Mouse (Mus musculus) ES-E14 (cell line): Measurements from ENCODE around the gene Rabep1. TPM values are rescaled to one million over a fixed set of nuclear protein-coding genes. Genes with fewer than 3 reads are reported as not detected.

ENCODE experiments used
- DNase-seq: peaks from one replicate; pipeline ENCODE4 v3.0.0-alpha.2; 2013; ENCODE audit warnings: low read depth, low spot score
- H3K27ac ChIP-seq: 2 replicates; pipeline ENCODE4 v1.5.1; 2012; ENCODE audit warnings: low read depth, mild to moderate bottlenecking, low read length, moderate library complexity, mixed read lengths; ENCODE audit not compliant: poor library complexity, insufficient read depth, severe bottlenecking
- H3K36me3 ChIP-seq: 2 replicates; pipeline ENCODE4 v1.6.1; 2012; ENCODE audit warnings: mild to moderate bottlenecking, low read length, moderate library complexity, mixed read lengths; ENCODE audit not compliant: control insufficient read depth, poor library complexity, insufficient read depth, severe bottlenecking
- H3K4me1 ChIP-seq, 2 experiments: fragments of 150-350 bp in 1 of 2; sonication (generic) in 1 of 2; 2 replicates each; pipeline ENCODE4 v1.6.1; 2012; ENCODE audit warnings: low read length in 2 of 2, mild to moderate bottlenecking in 1 of 2, mixed read lengths in 1 of 2; ENCODE audit not compliant: control insufficient read depth in 2 of 2, insufficient read depth in 2 of 2, poor library complexity in 1 of 2
- H3K4me3 ChIP-seq, 2 experiments: fragments of 150-350 bp in 1 of 2; sonication (generic) in 1 of 2; 2 replicates each; pipeline ENCODE4 v1.5.1; 2012; ENCODE audit warnings: low read length in 2 of 2, low read depth in 1 of 2, mild to moderate bottlenecking in 1 of 2, mixed read lengths in 1 of 2; ENCODE audit not compliant: insufficient read depth in 1 of 2, poor library complexity in 1 of 2, severe bottlenecking in 1 of 2
- H3K9ac ChIP-seq: 2 replicates; pipeline ENCODE4 v1.6.1; 2012; ENCODE audit warnings: low read depth, mild to moderate bottlenecking, low read length, mixed read lengths; ENCODE audit not compliant: poor library complexity, insufficient read depth, severe bottlenecking
- H3K9me3 ChIP-seq: fragments of 150-350 bp; sonication (generic); 2 replicates; pipeline ENCODE4 v1.6.1; 2012; ENCODE audit warnings: low read depth, mild to moderate bottlenecking, low read length; ENCODE audit not compliant: control insufficient read depth, insufficient read depth
- CHD2 ChIP-seq: IDR thresholded peaks from 2 replicates; pipeline ENCODE4 v1.6.1; 2014; ENCODE audit warnings: mild to moderate bottlenecking, low read depth, low read length, inconsistent platforms
- HCFC1 ChIP-seq: IDR thresholded peaks from 2 replicates; pipeline ENCODE4 v1.6.1; 2012; ENCODE audit warnings: low read length, inconsistent platforms, borderline replicate concordance; ENCODE audit not compliant: insufficient read depth
- MAFK ChIP-seq: IDR thresholded peaks from 2 replicates; pipeline ENCODE4 v1.6.1; 2014; ENCODE audit warnings: mild to moderate bottlenecking, low read depth, low read length, inconsistent platforms; ENCODE audit not compliant: insufficient read depth
- ZC3H11A ChIP-seq: IDR thresholded peaks from 2 replicates; pipeline ENCODE4 v1.6.1; 2012; ENCODE audit warnings: low read depth, mild to moderate bottlenecking, inconsistent platforms, low read length, borderline replicate concordance
- ZNF384 ChIP-seq: IDR thresholded peaks from 2 replicates; pipeline ENCODE4 v1.6.1; 2012; ENCODE audit warnings: low read depth, low read length, inconsistent platforms
- in situ Hi-C, 2 experiments: fragments of 600-800 bp; cut with MboI; formaldehyde crosslinking; loops; one replicate each; pipeline ENCODE4 v1.15.1; 2025; ENCODE audit warnings: low sequenced_read_pairs in 2 of 2, inconsistent platforms in 1 of 2; ENCODE audit not compliant: unreplicated experiment in 2 of 2
- total RNA-seq: library from RNA; depleted of rRNA; stranded (reverse); fragments of 300-350 nt; gene quantifications from 2 replicates; pipeline ENCODE4 v1.2.3, GENCODE M21; 2012

Gene Rabep1
- total RNA-seq, 1 experiment, result 38.8 TPM

DNA sequence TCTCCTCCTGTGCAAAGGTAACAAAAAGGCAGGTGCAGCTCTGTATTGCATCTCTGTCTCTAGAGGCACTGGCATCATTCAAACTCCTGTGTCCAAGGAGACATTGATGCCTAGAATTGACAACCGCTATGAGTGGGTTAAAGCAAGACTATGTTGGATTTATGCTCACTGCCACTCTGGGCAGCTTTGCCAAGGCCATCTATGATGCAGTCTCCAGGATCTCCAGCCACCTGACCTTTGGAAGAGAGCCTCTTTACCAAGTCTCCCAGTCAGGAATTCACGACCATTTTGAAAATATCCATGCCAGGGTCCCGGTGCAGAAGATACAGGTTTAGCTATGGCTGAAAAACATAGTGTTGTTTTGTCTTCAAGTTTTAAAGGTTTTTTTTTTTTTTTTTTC is 24.7 kb downstream of the Rabep1 start:
- no peaks in the 10 kb centered on the region for H3K9me3 ChIP-seq
- H3K36me3 ChIP-seq, result no peaks in the 10 kb centered on the region
- no peak for DNase-seq
- no peak for TF ChIP-seq HCFC1
- no peak for TF ChIP-seq ZC3H11A
- no peak for TF ChIP-seq CHD2
- TF ChIP-seq ZNF384, result no peak
- TF ChIP-seq MAFK, result no peak
- no peak overlapping the region for H3K4me3 ChIP-seq
- H3K27ac ChIP-seq, result no peak overlapping the region
- no peak overlapping the region for H3K9ac ChIP-seq
- H3K4me1 ChIP-seq, result no peaks in the 10 kb centered on the region
- in situ Hi-C loops, result no loop called here

DNA sequence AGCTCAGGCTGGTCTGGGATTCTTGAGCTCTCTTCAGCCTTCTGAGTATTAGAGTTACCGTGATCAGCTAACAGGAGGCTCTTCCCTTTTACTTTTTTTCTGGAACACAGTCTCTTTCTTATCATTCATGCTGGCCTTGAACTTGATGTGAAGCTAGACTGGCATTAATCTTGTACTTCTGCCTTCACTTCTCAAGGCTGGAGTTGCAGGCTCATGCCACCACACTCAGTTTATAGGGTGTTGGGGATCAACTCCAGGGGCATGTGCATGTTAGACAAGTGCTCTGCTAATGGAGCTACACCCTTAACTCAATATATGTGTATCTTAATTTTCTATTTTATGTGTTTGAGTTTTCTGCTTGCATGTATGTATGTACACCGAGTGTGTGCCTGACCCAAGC is 25.2 kb downstream of the Rabep1 start:
- TF ChIP-seq ZC3H11A (no peak), ZNF384 (no peak), MAFK (no peak), HCFC1 (no peak), CHD2 (no peak)
- H3K36me3 ChIP-seq, result no peaks in the 10 kb centered on the region
- no peaks in the 10 kb centered on the region for H3K9me3 ChIP-seq
- no peaks in the 10 kb centered on the region for H3K4me1 ChIP-seq
- DNase-seq, result no peak
- H3K27ac ChIP-seq, result no peak overlapping the region
- no peak overlapping the region for H3K4me3 ChIP-seq
- in situ Hi-C loops, result no loop called here
- H3K9ac ChIP-seq, result no peak overlapping the region

DNA sequence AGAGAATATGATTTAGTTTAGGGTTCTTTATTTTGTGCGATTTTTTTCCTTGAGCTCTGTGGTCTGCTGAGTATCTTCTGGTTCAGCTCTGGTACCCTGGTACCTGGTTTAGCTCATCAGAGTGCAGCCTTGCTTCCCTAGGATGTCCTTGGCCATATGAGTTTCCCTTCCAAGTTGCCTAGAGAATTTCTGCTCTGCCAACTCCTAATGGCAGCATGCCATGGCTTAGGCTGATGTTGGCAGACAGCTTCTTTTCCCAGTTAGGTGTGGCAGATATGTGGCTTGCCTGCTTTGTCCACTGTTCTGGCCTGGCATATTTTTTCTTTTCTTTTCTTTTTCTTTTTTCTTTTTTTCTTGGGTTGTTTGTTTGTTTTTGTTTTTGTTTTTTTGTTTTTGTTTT is 25.8 kb downstream of the Rabep1 start:
- no peak overlapping the region for H3K4me3 ChIP-seq

DNA sequence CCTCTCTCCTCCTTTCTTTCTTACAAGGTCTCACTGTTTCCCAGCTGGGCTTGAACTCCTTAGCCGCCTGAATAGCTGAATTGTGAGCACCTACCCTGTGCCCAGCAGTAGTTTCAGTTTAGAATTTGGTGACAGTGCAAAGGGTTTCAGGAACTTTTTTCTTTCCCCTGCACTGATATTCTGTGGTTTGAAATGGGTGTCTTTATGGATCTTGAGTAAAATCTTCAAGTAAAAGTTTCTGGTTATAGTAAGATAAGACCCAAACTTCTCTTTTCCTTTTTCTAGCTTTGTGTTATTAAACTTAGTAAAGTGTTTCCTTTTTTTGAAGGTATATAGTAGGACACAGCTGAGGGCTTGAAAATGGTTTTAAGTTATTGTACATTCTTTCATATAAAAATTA is 26.5 kb downstream of the Rabep1 start:
- Histone ChIP-seq H3K36me3 (no peaks in the 10 kb centered on the region), H3K9me3 (no peaks in the 10 kb centered on the region), H3K9ac (no peak overlapping the region), H3K4me3 (no peak overlapping the region), H3K27ac (no peak overlapping the region), H3K4me1 (no peaks in the 10 kb centered on the region)
- DNase-seq, result no peak
- TF ChIP-seq ZC3H11A (no peak), CHD2 (no peak), HCFC1 (no peak), ZNF384 (no peak), MAFK (no peak)
- in situ Hi-C loops, result no loop called here

More for the DNA sequence above, 25.8 kb downstream of the Rabep1 start:
- no peak for DNase-seq
- Histone ChIP-seq H3K9ac (no peak overlapping the region), H3K27ac (no peak overlapping the region), H3K36me3 (no peaks in the 10 kb centered on the region), H3K9me3 (no peaks in the 10 kb centered on the region), H3K4me1 (no peaks in the 10 kb centered on the region)
- in situ Hi-C loops, result no loop called here
- TF ChIP-seq ZNF384, result no peak
- no peak for TF ChIP-seq CHD2
- no peak for TF ChIP-seq HCFC1
- no peak for TF ChIP-seq MAFK
- TF ChIP-seq ZC3H11A, result no peak

GRCm38 (mm10) chr11:70871766-70872330 is 27.3 kb downstream of the Rabep1 start:
- no peaks in the 10 kb centered on the region for H3K36me3 ChIP-seq
- no peaks in the 10 kb centered on the region for H3K4me1 ChIP-seq
- no peaks in the 10 kb centered on the region for H3K9me3 ChIP-seq
- H3K9ac ChIP-seq, result no peak overlapping the region
- DNase-seq, result no peak
- in situ Hi-C loops, result no loop called here
- H3K27ac ChIP-seq, result no peak overlapping the region
- no peak for TF ChIP-seq CHD2
- no peak for TF ChIP-seq MAFK
- TF ChIP-seq ZC3H11A, result no peak
- no peak for TF ChIP-seq ZNF384
- no peak for TF ChIP-seq HCFC1
- no peak overlapping the region for H3K4me3 ChIP-seq
